Mouse (Mus musculus): ENCODE measurements at regions not wholly inside any gene's neighbourhood (a gene's known extent, or its start where the extent isn't known, plus 50 kb on each side); places are given as distances from the start of the nearest gene placed in this dataset.
A peak's percentile ranks its signal among the peaks of the same experiment; 100 is the strongest.
"Not testable (repeated sequence)": the region's sequence is repeated elsewhere in the genome, so short reads cannot be mapped to it uniquely, and the experiment has no call there.

DNA sequence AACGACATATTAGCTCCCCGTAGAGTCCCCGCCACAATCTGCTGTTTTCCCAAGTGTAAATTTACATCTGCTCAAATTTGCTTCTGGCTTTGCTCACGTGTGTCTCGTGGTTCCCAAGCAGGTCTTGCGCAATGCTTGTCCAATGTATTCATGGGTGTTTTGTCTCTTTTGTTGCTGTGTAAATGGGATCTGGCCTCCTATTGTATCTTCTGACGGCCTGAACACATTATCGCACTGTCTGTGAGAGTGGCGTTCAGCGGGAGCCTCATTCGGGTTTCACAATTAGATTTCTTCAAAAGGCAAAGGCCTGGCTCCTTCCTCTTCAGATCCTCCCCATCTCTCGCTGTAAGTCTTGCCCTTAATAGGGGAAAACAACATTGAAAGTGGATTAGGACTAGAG is 274.5 kb downstream of the Fam19a5 start:
- DNase-seq (ENCODE audit: low read depth, low spot score) = no peak

DNA sequence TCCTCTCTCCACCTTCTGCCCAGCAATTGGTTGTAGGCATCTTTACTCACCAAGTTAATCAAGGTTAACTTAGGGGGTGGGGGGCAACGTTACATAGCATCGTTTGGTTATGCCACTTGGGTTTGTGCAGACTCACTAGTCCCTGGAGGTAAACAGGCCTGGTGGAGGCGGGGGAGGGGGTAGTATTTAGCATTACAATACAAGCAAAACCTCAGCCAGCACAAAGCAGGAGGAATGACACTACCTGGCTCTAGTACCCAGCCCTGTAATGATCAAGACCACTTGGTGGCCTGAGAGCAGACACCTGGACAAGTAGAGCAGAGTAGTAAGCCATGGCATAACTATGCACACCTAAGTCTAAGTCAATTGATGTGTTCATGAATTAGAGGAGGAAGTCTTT is 298.0 kb downstream of the Fam19a5 start:
- no peak for DNase-seq (ENCODE audit: low read depth, low spot score)

DNA sequence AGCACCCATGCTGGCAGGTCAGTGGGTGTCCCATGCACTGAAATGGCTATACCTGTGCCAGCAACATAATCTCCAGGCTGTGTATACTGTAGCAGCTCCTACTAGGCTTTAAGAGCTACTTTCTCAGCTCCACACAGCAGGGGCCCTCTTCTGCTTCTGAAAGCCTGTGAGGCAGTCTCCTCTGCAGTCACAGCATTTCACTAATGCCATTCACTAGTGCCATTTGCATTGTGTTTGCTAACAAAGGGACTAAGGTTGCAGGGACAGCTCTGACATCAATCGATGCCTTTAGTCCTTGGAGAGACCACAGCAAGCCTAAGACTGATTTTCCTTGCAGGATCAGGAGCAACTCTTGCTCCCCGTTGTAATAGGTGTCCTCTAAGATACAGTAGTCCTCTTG is 315.0 kb downstream of the Fam19a5 start:
- DNase-seq (ENCODE audit: low read depth, low spot score) = no peak

DNA sequence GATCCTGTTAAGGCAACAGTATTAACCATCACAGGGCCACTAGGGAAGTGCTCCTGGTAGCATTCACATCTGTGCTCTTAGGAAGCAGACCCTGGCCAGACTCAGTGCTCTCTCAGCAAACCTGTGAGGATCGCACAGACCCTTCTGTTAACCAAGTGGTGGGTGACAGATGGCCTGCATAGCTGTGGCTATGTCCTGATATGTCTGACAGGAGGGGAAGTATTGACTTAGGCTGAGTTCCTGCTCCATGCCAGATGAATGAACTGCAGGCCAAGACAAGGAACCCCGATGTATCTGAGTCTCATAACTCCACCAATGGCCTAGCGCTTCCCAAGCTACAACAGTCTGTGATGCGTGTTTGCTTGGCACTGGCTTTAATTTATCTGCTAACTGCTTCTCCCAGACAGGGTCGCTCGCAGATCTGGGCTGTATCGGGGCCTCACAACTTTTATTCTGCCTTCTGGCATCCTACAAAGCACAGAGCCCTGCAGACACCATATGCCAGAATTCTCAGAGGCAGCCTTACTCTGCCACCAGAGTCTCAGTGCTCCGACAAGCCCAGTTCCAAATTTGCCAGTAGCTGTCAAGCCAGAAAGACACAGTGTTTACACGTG is 332.3 kb downstream of the Fam19a5 start:
- DNase-seq (ENCODE audit: low read depth, low spot score) = no peak

DNA sequence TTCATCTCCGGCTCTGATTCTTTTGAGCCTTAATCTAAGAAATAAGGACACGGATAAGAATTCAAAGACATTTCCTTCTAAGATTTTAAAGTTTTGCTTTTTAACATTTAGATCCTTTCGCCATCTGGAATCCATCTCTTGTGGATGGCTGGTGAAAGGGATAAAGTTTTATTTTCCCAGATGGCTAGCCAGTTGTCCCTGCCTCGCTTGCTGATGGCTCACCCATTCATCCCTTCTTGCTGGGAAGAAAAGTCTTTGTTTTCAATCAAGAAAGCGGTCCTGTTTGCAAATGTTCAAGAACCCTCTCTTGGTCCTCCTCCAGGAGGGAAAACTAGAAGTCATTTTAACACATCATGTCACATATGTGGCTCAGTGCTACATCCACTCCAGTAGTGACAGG is 346.8 kb downstream of the Fam19a5 start:
- no peak for DNase-seq (ENCODE audit: low read depth, low spot score)

DNA sequence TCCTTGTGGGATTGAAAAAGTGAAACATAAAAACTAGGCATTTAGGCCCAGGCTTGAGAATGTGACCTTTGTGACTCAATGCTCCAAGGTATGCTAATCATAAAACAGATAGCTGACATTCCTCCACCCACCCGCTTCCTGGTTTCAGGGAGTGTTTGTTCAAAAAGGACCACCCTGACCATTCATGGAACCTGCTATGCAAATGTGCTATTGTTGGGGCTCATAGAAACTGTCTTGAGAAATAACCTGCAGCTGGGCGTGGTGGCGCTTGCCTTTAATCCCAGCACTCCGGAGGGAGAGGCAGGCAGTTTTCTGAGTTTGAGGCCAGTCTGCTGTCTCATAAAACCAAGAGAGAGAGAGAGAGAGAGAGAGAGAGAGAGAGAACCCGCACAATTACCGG is 350.8 kb downstream of the Fam19a5 start:
- not testable (repeated sequence) for DNase-seq (ENCODE audit: low read depth, low spot score)

DNA sequence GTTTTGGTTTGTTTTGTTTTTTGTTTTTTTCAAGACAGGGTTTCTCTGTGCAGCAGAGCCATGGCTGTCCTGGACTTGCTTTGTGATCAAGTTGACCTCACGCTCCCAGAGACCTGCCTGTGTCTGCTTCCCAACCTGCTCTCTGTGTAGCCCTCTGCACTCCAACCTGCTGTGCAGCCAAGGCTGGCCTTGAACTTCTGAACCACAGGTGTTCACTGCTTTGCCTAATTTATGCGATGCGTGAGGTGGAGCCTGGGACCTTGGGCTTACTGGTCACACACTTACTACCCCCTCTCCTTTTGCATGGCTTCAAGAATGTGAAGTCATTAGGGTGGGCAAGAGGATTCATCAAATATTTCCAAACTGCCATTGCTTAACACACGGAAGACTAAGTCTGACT is 354.6 kb downstream of the Fam19a5 start:
- DNase-seq (ENCODE audit: low read depth, low spot score) = no peak

DNA sequence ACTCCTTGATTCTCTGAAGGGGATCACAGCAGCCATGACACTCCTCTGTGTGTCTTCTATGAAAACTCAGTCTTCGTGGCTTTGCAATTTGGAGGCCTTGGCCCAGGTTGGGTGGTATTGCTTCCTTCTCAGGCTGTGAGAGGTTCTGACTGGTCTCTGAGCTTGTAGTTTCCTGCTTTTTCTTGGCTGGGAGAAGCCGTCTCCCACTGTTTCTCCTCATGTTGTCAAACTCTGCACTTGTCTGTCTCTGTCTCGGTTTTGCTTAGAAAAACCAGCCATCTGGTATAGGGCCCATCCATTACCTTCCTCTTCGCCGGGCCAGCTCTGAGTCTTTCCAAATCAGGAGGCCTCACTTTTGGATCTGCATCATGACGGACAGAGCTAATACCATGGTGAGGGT is 360.3 kb downstream of the Fam19a5 start:
- DNase-seq (ENCODE audit: low read depth, low spot score) = no peak

DNA sequence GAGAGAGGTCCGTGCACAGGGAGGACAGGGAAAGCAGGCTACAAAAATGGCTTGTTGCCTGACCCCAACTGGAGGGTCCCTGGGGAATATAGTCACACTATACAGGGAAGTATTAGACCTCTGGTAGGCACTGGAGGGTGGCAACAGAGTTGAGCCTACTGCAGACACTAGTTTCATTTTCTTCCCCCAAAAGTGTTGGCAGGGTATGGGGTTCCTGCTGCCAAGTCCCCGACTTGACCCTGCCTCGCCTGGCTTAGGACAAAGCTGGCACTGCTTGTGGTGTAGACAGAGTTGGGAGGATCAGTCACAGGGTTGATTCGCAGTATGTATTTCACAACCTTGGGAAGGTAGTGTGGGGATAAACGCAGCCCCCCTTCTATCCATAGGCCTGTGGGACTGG is 362.2 kb downstream of the Fam19a5 start:
- DNase-seq (ENCODE audit: low read depth, low spot score) = no peak

DNA sequence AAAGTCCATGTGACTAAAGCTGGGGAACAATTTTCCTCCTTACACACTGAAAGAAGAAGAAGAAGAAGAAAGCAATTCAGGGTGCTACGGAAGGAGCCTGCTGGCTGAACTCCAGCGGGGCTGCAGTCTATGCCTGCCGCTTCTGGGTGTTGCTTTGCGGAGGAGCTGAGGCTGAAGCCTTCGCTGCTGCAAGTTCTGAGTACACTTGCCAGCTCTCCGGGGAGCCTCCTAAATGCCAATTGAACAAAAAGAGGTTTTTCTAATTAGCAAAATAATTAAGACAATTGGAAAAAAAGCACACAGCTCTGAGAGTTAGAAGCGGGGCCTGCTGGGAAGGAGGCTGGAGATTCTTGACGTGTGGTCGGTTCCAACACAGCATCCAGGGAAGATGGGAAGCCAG is 378.0 kb downstream of the Fam19a5 start:
- DNase-seq (ENCODE audit: low read depth, low spot score) = no peak

DNA sequence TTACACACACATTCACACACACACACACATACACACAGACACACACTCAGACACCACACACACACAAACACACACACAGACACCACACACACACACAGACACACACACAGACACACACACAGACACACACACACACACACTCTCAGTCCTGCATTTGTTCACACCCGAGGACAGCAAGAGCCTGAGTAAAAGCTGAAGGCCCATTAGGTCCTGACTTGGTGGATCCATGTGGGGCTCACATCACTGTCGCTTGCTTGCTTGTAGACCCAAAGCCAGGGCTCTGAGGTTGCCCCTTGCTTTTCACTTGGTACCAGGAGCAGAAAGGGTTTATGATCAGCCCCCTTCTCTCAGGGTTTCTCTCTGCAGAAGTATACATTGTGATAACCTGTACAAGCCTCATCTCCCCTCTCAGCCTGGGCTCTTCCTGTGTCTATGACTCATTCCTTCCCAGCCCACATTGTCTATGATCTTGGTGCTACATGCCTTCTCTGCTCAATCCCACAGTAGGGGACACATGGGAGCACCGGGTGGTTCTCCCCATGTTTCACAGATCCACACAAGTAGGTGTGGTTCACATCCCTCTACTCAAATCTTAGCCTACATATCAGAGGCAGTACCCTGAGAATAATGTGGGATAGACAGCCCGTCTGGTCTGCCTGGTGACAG is 378.8 kb downstream of the Fam19a5 start:
- DNase-seq (ENCODE audit: low read depth, low spot score) = no peak

DNA sequence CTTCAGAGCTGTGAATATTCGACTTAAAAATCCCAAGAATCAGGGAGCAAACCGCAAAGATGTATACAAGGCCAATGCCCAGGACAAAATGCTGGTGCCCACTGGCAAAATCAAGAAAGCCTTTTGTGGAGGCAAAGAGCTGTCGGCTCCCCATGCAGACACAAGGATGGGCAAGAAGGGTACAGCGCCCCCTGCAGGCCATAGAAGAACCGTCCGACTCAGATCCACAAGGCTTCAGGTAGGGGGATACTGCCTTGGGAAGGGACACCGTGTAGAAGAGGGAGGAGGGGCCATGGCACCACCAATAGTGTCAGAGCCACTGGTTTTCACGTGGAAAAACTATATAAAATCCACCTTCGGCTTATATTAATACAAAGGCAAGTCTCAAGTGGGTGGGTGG is 379.8 kb downstream of the Fam19a5 start:
- no peak for DNase-seq (ENCODE audit: low read depth, low spot score)

DNA sequence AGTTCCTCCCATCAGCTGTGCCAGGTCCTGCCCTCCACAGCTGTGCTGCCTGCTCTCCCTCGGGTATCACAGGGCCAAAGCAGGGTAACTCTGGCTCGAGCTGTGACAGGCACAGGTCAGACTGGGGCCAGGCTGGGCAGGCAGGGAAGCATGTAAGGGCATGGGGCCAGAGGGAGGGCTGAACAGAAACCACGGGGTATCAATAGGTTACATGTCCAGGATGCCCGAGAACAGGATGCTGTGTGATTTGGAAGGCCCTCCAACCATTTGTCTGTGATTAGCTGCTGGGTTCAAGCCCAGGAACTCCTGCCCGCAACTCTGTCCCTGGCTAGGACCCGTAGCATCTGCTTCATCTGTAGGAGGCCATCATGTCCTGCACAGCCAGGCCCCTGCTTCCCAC is 391.9 kb downstream of the Fam19a5 start:
- DNase-seq (ENCODE audit: low read depth, low spot score) = no peak

DNA sequence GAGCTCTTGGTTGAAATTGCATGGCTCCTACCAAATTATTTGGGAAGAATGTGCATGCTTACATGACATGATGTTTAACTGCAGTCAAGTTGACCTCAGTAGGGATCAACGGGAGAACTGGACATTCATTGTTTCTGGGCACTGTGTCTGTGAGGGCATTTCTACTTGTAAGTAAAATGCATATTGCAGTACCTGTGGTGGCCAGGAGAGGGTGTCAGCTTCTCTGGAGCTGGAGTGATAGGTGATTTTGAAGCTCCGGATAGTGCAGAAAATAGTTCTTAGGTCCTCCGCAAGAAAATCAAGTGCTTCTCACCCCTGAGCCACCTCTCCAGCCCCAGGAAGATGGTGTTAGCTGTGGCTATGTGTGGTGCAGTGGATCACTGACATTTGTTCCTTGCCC is 396.7 kb downstream of the Fam19a5 start:
- peak; percentile 50 for DNase-seq (ENCODE audit: low read depth, low spot score)

DNA sequence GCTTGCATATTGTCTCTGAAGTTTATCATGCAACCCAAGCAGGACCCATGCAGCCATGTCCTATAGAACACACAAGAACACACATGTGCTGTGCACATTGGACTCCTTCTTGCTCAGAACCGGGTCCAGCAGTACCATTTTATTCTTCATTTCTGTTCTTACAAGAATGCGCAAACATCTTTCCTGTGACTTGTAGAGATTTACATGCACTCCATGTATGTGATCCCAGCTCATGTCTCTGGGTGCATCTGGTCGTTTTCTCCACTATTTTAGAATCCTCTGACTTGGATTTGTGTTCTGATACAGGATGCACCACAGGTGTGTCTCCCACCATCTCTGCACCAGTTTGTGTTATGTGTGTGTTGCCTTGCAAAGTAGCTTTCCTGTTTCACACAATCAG is 408.4 kb downstream of the Fam19a5 start:
- no peak for DNase-seq (ENCODE audit: low read depth, low spot score)

DNA sequence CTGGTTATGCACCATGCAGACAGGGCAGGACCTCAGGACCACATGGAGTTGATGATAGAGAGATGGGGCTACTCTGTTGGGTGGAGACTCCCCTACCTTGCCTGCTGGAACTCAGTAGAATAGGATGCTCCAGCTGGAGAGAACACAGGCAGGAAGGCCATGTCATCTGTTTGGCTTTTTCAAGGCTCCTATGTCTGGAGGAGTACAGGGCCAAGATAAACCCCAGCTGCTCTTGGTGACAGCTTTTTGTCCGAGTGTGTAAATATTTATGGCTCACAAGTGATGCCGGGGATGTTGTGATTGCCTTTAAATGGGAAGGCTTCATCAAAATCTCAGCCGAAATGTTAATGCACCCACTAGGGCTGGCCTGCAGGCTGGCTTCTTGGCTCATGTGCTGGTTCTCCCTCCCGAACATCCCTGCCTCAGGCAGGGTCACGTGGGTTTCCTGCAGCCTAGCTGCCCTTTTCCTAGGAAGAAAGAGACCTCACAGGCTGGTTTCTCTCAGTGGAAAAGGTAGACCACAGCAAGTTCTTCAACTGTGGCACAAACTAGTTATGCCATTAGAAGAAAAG is 411.7 kb downstream of the Fam19a5 start:
- no peak for DNase-seq (ENCODE audit: low read depth, low spot score)

DNA sequence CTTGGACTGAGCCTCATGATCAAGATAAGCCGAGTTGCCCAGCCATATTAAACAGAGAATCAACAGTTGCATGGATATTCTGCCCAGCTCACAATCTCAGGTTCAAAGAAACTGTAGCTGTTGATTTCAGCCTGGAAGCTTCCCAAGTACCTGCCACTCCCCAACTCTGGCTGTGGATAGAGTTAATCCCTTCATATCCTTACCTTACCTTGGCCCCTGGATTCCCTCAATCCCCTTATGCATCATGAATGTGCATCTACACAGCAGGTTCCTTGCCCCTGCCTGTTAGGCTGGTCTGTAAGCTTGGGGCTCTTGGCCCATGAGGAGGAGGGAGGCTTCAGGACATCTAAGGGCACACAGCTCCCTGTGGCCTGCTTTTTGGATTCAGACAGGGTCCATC is 414.8 kb downstream of the Fam19a5 start:
- DNase-seq (ENCODE audit: low read depth, low spot score) = no peak

DNA sequence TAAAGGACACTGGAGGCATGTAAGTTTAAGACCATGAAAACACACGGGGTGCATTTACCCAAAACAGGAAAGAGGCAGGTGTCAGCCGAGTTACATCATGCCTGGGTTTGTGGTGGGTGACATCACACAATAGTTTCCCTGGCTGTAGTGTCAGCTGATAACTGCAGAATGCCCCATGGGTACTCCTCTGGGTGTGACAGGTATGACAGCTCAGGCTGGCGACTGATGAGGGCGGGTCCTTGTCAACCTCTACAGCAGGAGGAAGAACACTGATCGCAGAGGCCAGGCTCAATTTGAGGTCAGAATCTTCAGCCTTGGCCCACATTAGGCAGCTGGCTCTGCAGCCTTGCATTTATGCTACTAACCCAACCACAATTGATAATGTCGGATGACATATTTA is 428.5 kb downstream of the Fam19a5 start:
- DNase-seq (ENCODE audit: low read depth, low spot score) = no peak

DNA sequence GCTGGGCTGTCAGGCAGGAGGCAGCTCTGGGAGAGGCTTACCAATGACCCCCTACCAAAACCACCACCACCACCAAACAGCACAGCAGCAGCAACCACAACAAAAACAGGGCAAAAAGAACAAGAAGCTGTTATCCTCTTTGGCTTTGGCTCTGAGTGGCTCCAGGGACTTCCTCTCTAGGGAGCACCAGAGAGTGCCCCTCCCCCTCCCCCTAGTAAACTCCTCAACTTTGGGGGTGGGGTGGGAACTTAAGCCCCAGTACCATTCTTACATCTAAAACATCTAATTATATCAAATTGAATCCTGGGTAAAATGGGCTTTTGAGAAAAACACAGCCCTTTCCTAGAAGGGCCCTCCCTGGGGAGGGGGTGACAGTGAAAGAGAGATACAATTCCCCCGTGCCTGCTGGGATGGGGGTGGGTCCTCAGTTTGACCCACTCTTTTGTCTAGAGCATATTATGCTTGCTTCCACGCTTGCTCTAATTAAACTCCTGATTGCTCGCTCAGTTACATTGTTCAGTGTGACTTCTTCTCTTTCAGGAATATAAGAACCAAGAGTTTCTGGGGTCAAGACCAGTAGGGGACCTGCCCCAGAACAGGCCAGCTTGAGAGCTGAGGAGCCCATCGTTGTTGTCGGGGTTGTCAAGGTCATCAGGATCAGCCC is 443.4 kb downstream of the Fam19a5 start:
- no peak for DNase-seq (ENCODE audit: low read depth, low spot score)

DNA sequence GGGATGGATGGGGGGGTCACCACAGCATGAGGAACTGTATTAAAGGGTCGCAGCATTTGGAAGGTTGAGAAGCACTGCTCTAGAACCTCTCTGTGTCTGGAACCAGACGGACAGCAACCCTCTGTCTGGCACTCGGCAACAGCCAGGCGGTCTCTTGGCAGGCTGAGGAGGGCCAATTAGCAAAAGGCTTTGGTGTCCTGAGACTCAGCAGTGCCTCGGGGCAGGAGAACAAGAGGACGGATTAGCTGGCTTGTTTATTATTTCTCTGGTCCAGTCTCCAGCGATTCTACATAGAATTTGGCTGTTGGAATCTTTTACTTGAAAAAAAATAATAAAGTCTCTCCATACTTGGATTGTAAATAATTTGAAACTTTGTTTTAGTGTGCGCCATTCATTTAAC is 450.4 kb downstream of the Fam19a5 start:
- no peak for DNase-seq (ENCODE audit: low read depth, low spot score)

DNA sequence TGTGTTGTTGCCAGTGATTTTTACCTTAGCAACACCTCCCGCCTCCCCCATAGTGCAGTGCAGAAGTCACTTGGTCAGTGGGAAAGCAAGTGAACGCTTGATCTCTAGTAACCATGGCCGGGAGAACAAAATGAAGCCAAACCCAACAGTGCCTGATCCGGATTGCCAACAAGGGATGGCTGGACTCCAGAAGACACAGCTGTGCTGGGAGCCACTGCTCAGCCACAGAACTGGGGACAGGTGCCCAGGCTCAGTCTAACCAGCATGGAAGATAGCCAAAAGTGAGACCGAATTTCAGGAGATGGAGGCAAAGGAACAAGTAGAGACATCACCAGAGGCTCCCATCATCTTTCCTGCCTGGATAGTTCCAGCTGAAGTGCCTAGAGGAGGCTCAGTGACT is 473.0 kb downstream of the Fam19a5 start:
- DNase-seq (ENCODE audit: low read depth, low spot score) = no peak

DNA sequence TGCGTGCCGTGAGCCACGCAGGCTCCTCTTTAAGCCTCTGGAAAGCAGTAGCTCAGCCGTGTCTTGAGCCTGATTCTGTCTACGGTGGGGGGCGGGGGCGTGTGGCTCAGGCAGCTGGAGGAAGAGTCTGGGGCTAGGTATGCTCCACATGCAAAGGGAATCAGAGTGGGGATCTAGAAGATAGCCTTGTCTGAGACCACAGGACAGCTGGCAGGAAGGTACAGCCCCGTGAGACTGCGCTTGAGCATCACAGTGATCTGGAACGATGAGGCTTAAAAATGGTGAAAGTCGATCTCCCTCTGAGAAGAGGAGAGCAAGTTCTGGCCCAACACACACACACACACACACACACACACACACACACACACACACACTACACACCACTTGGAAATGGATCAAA is 488.7 kb downstream of the Fam19a5 start:
- no peak for DNase-seq (ENCODE audit: low read depth, low spot score)

DNA sequence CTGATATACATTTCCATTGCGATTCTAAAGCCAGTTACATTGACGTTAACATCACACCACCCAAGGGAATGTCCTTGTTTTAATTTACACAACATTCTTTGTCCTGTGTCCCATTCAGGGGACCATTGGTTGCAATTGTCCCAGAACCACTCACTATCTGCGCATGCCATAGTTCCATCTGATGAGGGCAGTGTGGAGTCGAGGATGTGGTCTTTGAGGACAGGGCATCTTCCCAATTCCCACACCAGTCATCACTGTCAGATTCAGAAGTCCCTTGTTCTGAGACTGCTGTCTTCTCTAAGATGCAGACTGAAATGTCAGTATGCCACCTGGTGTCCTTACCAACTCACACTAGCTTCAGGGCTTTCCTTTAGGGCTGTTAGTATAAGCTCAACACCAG is 489.6 kb downstream of the Fam19a5 start:
- DNase-seq (ENCODE audit: low read depth, low spot score) = no peak

Data from forelimb bud, embryonic 11.5 days (tissue).